Mouse (Mus musculus) kidney, postnatal 36 days (tissue): ENCODE data around the gene Pou2af1.

Source experiments
- DNase-seq, 2 experiments: peaks; one replicate each; pipeline ENCODE4 v3.0.0; 2021 to 2022; ENCODE audit warnings: mixed read lengths in 2 of 2

Pou2af1 gene

DNA sequence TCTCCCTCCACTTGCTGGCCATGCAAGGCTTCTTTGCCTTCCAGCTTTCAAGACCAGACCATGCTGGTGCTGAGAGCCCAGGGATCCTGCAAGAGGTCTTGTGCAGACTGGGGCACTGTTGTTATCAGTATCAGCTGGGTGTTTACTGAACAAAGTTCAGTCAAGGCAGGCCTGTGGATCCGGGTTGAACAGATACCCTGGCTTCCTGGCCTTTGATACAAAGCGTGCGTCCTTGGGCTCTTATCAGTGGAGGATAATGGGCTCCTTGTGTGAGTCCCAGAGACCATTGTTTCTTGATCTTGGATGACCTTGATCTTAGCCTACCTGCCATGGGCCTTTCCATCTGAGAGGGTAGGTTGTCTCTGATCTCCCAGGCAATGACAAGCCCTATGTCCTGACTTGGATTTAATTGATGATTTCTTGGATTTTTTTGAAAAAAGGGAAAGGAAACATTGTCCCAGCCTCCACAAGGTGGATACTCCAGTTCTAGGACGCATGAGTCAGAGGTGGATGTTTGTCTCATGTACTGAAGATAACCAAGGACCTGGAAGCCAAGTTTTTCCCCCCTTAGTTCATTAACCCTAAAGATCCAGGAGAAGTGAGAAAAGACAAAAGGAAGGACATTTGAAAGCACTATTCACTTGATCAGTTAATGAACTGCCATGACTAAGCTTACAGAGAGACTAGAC is 17.3 kb downstream of the Pou2af1 start:
- DNase-seq = no peak

- DNase-seq = no peak
These were observed 18.7 kb downstream of the Pou2af1 start for GRCm38 (mm10) chr9:51232163-51232562.

DNA sequence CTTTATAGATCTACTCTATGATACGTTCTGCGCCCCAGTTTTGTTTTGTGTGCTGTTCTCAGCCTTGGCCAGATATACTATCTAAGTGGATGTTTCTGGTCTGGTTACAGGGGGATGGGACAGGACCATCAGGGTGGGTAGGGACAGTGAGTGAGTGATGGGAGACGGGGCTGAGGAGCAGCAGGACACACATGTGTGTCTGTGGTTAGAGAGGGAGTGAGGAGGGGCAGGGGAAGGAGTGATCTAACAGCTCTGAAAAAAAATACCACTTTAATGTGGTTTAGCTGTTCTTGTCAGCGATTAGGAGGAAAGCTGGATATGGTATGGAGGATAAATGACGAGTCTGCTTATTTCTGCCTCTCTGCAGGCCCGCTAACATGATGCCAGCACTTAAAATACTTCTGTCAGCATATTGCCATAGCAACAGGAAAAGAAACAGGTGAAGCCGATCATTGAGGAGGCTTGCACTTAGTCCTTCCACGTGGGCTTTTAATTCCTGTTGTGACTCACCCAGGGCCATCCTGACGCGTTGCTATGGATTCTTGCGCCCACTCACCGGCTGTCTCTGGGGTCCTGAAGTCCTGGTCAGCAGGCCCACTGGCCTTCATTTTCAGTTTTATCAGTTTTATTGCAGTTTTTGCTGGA is 25.4 kb downstream of the Pou2af1 start:
- DNase-seq = no peak

- DNase-seq = no peak
These were observed 43.4 kb downstream of the Pou2af1 start for GRCm38 (mm10) chr9:51256780-51257502.

GRCm38 (mm10) chr9:51258426-51258825 is 44.9 kb downstream of the Pou2af1 start:
- DNase-seq = no peak

- DNase-seq = no peak
These were observed 55.3 kb downstream of the Pou2af1 start for GRCm38 (mm10) chr9:51268852-51269251.

DNA sequence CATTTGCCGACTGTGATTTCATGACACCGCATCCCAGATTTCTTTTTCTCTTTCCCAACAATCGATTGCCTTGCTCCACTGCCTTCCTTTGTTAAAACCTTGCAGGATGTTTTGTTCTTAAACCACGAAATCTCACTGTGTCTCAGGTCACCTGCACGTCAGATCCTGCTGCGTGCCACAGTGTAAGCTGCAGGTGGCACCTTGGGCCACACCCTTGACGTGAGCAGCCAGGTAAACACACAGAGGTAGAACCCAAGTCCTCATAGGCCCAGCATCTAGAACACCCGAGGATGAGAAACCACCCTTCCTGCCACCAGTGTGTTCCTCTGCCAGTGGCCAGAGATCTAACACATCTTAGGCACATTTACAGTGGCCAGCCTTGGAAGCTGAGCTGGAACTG is 57.6 kb downstream of the Pou2af1 start:
- DNase-seq = no peak

DNA sequence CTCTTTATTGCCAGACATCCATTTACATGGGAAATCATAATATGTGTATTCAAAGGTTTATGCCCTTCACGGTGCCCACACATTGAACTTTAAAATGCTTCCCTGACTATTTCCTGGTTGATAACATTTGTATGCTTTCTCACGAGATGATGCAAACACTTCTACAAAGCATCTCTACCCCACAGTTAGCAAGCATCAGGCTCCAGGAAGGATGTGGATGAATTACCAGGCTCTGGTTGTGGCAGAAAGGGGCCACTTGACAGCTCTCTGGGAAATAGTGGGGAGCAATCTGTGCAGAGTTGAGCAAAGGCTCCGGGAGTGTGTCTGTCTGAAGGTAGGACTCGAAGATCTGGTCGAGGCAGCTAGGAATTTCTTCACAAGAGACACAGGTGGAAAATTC is 58.6 kb downstream of the Pou2af1 start:
- no peak for DNase-seq

DNA sequence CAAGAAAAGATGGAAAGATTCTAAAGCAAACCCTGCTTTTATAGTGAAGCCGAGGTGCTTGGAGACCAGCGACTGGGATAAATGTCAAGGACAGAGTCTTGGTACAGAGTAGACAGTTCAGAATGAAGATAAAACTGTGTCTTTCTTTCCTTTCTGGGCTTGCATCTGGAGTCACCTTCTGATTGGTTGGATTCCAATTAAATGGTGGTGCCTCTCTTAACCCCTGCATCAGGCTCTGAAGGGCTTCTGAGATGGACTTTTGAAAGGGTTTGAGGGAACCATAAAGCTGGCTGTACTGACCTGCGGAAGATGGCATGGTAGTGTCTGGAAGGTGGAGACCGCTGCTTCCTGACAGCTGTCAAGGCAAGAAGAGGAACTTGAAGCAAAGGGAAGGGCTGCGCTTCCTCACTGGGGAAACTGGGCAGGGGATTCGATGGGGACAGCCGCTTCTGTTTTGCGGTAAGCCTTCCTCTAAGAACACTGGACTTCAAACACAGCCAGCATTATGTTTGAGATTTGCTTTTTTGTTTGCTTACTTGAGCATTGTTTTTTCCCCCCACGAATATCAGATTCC is 60.2 kb downstream of the Pou2af1 start:
- DNase-seq = no peak

GRCm38 (mm10) chr9:51274678-51275077 is 61.2 kb downstream of the Pou2af1 start:
- DNase-seq = no peak

DNA sequence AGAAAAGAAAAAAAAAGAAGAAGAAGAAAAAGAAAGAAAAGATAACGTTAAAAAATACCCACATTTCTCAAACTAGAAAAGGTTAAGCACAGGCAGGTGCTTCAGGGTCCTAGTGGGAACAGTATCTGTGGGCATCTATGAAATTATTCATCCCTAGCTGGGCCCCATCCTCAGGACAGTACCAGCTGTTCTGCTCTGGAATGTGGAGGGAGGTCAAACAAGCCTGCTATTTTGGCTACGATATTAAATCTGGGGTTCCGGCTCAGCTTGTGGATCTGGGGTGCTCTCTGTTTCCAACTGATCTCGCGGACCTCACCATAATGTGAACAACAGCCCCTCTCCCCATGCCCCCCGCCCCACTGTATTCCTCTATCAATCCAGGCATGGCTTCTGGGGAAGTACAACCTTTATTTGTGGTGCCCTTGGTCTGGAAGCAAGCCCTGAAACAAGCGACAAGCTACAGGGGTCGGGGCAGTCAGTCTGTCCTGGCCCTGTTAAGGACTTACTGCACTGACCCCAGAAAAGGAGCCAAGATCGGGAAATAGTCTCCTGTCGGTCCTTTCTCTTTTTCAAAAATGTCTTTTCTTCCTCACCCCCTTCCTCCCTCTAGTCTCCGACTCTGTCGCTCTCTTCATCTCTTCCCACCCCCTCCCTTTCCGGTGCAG is 64.5 kb downstream of the Pou2af1 start:
- DNase-seq = no peak

DNA sequence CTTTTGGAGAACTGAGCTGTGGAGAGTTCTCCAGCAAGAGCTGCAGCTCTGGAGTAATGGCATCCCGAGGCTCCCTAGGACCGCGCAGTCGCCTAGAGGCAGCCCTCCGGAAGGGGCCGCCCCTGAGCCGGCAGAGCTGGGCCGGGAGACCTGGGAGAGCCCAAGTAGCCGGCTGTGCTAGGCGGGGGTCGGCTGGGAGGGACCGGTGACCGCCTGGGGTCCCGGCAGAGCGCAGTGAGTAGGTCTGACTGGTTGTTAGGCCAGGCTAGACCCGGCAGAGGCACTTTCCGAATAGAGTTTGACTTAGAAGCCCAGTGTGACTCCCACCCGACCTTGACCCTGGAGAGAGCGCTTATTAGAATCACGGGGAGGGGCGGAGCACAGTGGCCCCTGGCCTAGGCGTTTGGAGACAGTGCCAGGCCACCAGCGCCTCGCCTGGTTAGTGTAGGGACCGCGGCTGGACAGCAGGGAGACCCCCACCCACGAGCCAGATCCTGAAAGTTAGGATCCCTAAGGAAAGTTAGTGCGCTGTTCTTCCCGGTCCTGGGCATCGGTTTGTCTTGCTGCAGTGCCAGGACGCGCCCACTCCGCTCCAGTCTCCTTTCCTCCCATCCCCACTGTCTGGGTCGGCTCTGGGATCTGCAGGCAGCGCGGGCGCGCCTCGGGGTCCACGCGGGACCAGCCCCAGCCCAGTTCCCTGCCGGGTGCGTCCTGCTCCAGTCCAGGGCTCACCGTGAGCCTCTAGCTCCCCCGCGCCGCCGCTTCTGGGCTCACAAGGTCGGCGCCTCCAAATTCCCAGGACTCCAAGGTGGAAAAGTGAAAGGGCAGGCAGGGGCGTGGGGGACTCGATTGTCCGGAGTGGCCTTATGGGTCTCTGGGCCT is 65.2 kb downstream of the Pou2af1 start, which contains the start of gene Colca2:
Gene Colca2, minus strand, starts transcription at position 70 of the 882 bp plus-strand sequence.
- peak; percentile 83 to 90 for DNase-seq

- DNase-seq = peak in 1 of 2 experiments; percentile 20
These were observed 72.6 kb downstream of the Pou2af1 start for GRCm38 (mm10) chr9:51286079-51286478.
